Mouse (Mus musculus) gastrocnemius, postnatal 14 days (tissue): ENCODE measurements around the gene Gm21983. TPM values are rescaled to one million over a fixed set of nuclear protein-coding genes. Genes with fewer than 3 reads are reported as not detected.

ENCODE experiments used
- DNase-seq: peaks from one replicate; pipeline ENCODE4 v3.0.0; 2021; ENCODE audit warnings: mixed read lengths
- intact Hi-C: fragments of 180-260 bp; cut with DNase I; formaldehyde crosslinking; loops from one replicate; pipeline ENCODE4 v1.15.1; 2025; ENCODE audit warnings: low total_unique reads
- total RNA-seq, 2 experiments: library from RNA; stranded (reverse); gene quantifications; 2 replicates each; pipeline ENCODE4 v1.2.3; 2021

Gene Gm21983
- total RNA-seq, 2 experiments from 2014 or later = not detected

- intact Hi-C loops = no loop called here
- no peak for DNase-seq
Measured at GRCm38 (mm10) chr7:27164112-27164947, 16.6 kb downstream of the Gm21983 start.

- intact Hi-C loops = no loop called here
- no peak for DNase-seq
Measured at GRCm38 (mm10) chr7:27163450-27163805, 17.5 kb downstream of the Gm21983 start.

GRCm38 (mm10) chr7:27162780-27163449, 18.0 kb downstream of the Gm21983 start:
- no peak for DNase-seq
- intact Hi-C loops = no loop called here

- no peak for DNase-seq
Measured at GRCm38 (mm10) chr7:27161744-27162143, 19.1 kb downstream of the Gm21983 start.

GRCm38 (mm10) chr7:27160921-27161320, 20.0 kb downstream of the Gm21983 start:
- intact Hi-C loops = no loop called here

More at GRCm38 (mm10) chr7:27161744-27162143, 19.1 kb downstream of the Gm21983 start:
- intact Hi-C loops = no loop called here

GRCm38 (mm10) chr7:27159882-27160281, 21.0 kb downstream of the Gm21983 start:
- intact Hi-C loops = no loop called here
- peak; percentile 89 for DNase-seq

More at GRCm38 (mm10) chr7:27160921-27161320, 20.0 kb downstream of the Gm21983 start:
- no peak for DNase-seq

- DNase-seq = no peak
- intact Hi-C loops = no loop called here
Measured at GRCm38 (mm10) chr7:27159256-27159655, 21.6 kb downstream of the Gm21983 start.

- intact Hi-C loops = no loop called here
Measured at GRCm38 (mm10) chr7:27158171-27158570, 22.7 kb downstream of the Gm21983 start.

GRCm38 (mm10) chr7:27156005-27156404, 24.9 kb downstream of the Gm21983 start:
- intact Hi-C loops = no loop called here
- no peak for DNase-seq

More at GRCm38 (mm10) chr7:27158171-27158570, 22.7 kb downstream of the Gm21983 start:
- DNase-seq = no peak

GRCm38 (mm10) chr7:27153205-27153764, 27.6 kb downstream of the Gm21983 start, which contains the start of gene Cyp2t4:
TSS of gene Cyp2t4 (plus strand) at chr7:27153714.
- DNase-seq = no peak
- intact Hi-C loops = no loop called here

- intact Hi-C loops = no loop called here
Measured at GRCm38 (mm10) chr7:27136410-27136996, 44.4 kb downstream of the Gm21983 start.

GRCm38 (mm10) chr7:27133757-27134156, 47.1 kb downstream of the Gm21983 start:
- intact Hi-C loops = loop anchor here (5.0 kb wide), 1 partner anchor 144 kb away; no protein-coding TSS in a partner anchor
- no peak for DNase-seq

More at GRCm38 (mm10) chr7:27136410-27136996, 44.4 kb downstream of the Gm21983 start:
- no peak for DNase-seq

GRCm38 (mm10) chr7:27133156-27133555, 47.7 kb downstream of the Gm21983 start:
- intact Hi-C loops = loop anchor here (5.0 kb wide), 1 partner anchor 144 kb away; no protein-coding TSS in a partner anchor
- peak; percentile 18 for DNase-seq

- DNase-seq = peak; percentile 41
- intact Hi-C loops = loop anchor here (5.0 kb wide), 1 partner anchor 145 kb away; no protein-coding TSS in a partner anchor
Measured at GRCm38 (mm10) chr7:27132588-27132987, 48.3 kb downstream of the Gm21983 start.

- DNase-seq = no peak
- intact Hi-C loops = loop anchor here (5.0 kb wide), 1 partner anchor 146 kb away; no protein-coding TSS in a partner anchor
Measured at GRCm38 (mm10) chr7:27131387-27131786, 49.5 kb downstream of the Gm21983 start.

GRCm38 (mm10) chr7:27130521-27131370, 50.1 kb downstream of the Gm21983 start:
- intact Hi-C loops = loop anchor here (5.0 kb wide), 1 partner anchor 147 kb away; no protein-coding TSS in a partner anchor
- DNase-seq = no peak

GRCm38 (mm10) chr7:27129811-27130210, 51.1 kb downstream of the Gm21983 start:
- intact Hi-C loops = loop anchor here (5.0 kb wide), 1 partner anchor 147 kb away; no protein-coding TSS in a partner anchor
- no peak for DNase-seq

GRCm38 (mm10) chr7:27128946-27129345, 51.9 kb downstream of the Gm21983 start:
- intact Hi-C loops = no loop called here
- DNase-seq = no peak

GRCm38 (mm10) chr7:27128162-27128561, 52.7 kb downstream of the Gm21983 start:
- intact Hi-C loops = no loop called here
- peak; percentile 17 for DNase-seq
